Mouse (Mus musculus): ENCODE measurements around the gene Dnaic2.

The Dnaic2 gene

GRCm38 (mm10) chr11:114801906-114802305 lies 74.7 kb downstream of the Dnaic2 start:
- DNase-seq: no peak

GRCm38 (mm10) chr11:114802540-114803267 lies 75.5 kb downstream of the Dnaic2 start:
- no peak for DNase-seq

GRCm38 (mm10) chr11:114803990-114804389 lies 76.8 kb downstream of the Dnaic2 start:
- DNase-seq: no peak

- DNase-seq: no peak
Measured at GRCm38 (mm10) chr11:114807025-114807424, 79.8 kb downstream of the Dnaic2 start.

Data from cerebellum, adult 9-10 months (tissue).